Mouse (Mus musculus): ENCODE measurements around the gene Gga3. TPM values are rescaled to one million over a fixed set of nuclear protein-coding genes. Genes with fewer than 3 reads are reported as not detected.

Gga3 gene
- polyA plus RNA-seq, 1 experiment, result 69.3 TPM

- no peak overlapping the region for H3K4me3 ChIP-seq (ENCODE audit: low read depth, low read length)
- H3K36me3 ChIP-seq (ENCODE audit: control insufficient read depth, insufficient read depth, low read length, poor library complexity, severe bottlenecking), result peaks cover 85% of the 10 kb centered on the region
- TF ChIP-seq EP300 (IDR thresholded peaks at IDR 0.05; ENCODE audit: insufficient read depth, low read depth, low read length) (0 out of 2 replicates have a peak, but pooled peaks have one; percentile 12), POLR2A (IDR thresholded peaks at IDR 0.05; ENCODE audit: insufficient read depth, low read length) (no peak)
- peak overlapping the region; percentile 22; the same call in 1 of the 2 replicates for H3K27ac ChIP-seq (ENCODE audit: insufficient read depth, low read length)
- H3K4me1 ChIP-seq (ENCODE audit: control insufficient read depth, insufficient read depth, low read length), result peaks cover 9% of the 10 kb centered on the region
- no peaks in the 10 kb centered on the region for H3K9me3 ChIP-seq (replicated peaks; ENCODE audit: control insufficient read depth, insufficient read depth, low read length, poor library complexity, severe bottlenecking)
- no peak overlapping the region for H3K9ac ChIP-seq (ENCODE audit: low read depth, poor library complexity, severe bottlenecking)
- H3K27me3 ChIP-seq (ENCODE audit: control insufficient read depth, insufficient read depth, low read length, poor library complexity, severe bottlenecking), result no peaks in the 10 kb centered on the region
Measured at GRCm38 (mm10) chr11:115587984-115588383, 15.9 kb downstream of the Gga3 start.

DNA sequence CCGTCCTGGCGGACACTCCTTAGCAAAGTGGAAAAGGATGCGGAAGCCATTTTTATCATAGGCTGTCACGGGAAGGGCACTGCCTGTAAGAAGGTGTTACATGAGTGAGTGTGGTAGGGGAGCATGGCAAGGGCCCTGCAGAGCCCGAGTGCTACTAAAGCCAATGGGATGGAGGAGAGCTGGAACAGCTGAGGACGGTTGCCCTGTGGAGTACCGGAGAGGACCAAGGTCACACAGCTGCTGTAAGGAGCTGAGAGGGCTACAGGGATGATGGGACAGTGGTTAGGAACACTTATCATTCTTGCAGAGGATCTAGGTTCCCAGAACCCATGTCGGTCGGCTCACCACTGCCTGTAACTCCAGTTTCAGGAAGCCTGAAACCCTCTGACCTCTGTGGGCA lies 17.4 kb downstream of the Gga3 start:
- TF ChIP-seq CTCF (IDR thresholded peaks at IDR 0.05; ENCODE audit: low read depth, low read length), result no peak
- Histone ChIP-seq H3K9me3 (replicated peaks; ENCODE audit: control insufficient read depth, insufficient read depth, low read length, poor library complexity, severe bottlenecking) (no peaks in the 10 kb centered on the region), H3K9ac (ENCODE audit: low read depth, poor library complexity, severe bottlenecking) (no peak overlapping the region), H3K36me3 (ENCODE audit: control insufficient read depth, insufficient read depth, low read length, poor library complexity, severe bottlenecking) (peaks cover 83% of the 10 kb centered on the region), H3K4me1 (ENCODE audit: control insufficient read depth, insufficient read depth, low read length) (peaks cover 9% of the 10 kb centered on the region), H3K27me3 (ENCODE audit: control insufficient read depth, insufficient read depth, low read length, poor library complexity, severe bottlenecking) (no peaks in the 10 kb centered on the region), H3K27ac (ENCODE audit: insufficient read depth, low read length) (no peak overlapping the region), H3K4me3 (ENCODE audit: low read depth, low read length) (no peak overlapping the region)

GRCm38 (mm10) chr11:115585573-115586100 lies 18.2 kb downstream of the Gga3 start:
- no peak for TF ChIP-seq EP300 (IDR thresholded peaks at IDR 0.05; ENCODE audit: insufficient read depth, low read depth, low read length)
- TF ChIP-seq POLR2A (IDR thresholded peaks at IDR 0.05; ENCODE audit: insufficient read depth, low read length), result no peak
- no peak for TF ChIP-seq CTCF (IDR thresholded peaks at IDR 0.05; ENCODE audit: low read depth, low read length)
- Histone ChIP-seq H3K27me3 (ENCODE audit: control insufficient read depth, insufficient read depth, low read length, poor library complexity, severe bottlenecking) (no peaks in the 10 kb centered on the region), H3K9ac (ENCODE audit: low read depth, poor library complexity, severe bottlenecking) (no peak overlapping the region), H3K27ac (ENCODE audit: insufficient read depth, low read length) (no peak overlapping the region), H3K4me1 (ENCODE audit: control insufficient read depth, insufficient read depth, low read length) (peaks cover 9% of the 10 kb centered on the region), H3K36me3 (ENCODE audit: control insufficient read depth, insufficient read depth, low read length, poor library complexity, severe bottlenecking) (peaks cover 83% of the 10 kb centered on the region), H3K9me3 (replicated peaks; ENCODE audit: control insufficient read depth, insufficient read depth, low read length, poor library complexity, severe bottlenecking) (no peaks in the 10 kb centered on the region), H3K4me3 (ENCODE audit: low read depth, low read length) (no peak overlapping the region)

- Histone ChIP-seq H3K36me3 (ENCODE audit: control insufficient read depth, insufficient read depth, low read length, poor library complexity, severe bottlenecking) (peaks cover 80% of the 10 kb centered on the region), H3K27me3 (ENCODE audit: control insufficient read depth, insufficient read depth, low read length, poor library complexity, severe bottlenecking) (no peaks in the 10 kb centered on the region)
- no peak for TF ChIP-seq EP300 (IDR thresholded peaks at IDR 0.05; ENCODE audit: insufficient read depth, low read depth, low read length)
- TF ChIP-seq CTCF (IDR thresholded peaks at IDR 0.05; ENCODE audit: low read depth, low read length), result no peak
- TF ChIP-seq POLR2A (IDR thresholded peaks at IDR 0.05; ENCODE audit: insufficient read depth, low read length), result no peak
Measured at GRCm38 (mm10) chr11:115584376-115585073, 19.3 kb downstream of the Gga3 start.

GRCm38 (mm10) chr11:115582913-115583606 lies 20.8 kb downstream of the Gga3 start:
- TF ChIP-seq CTCF (IDR thresholded peaks at IDR 0.05; ENCODE audit: low read depth, low read length) (no peak), EP300 (IDR thresholded peaks at IDR 0.05; ENCODE audit: insufficient read depth, low read depth, low read length) (no peak), POLR2A (IDR thresholded peaks at IDR 0.05; ENCODE audit: insufficient read depth, low read length) (no peak)
- H3K9ac ChIP-seq (ENCODE audit: low read depth, poor library complexity, severe bottlenecking), result no peak overlapping the region
- H3K4me1 ChIP-seq (ENCODE audit: control insufficient read depth, insufficient read depth, low read length), result peaks cover 4% of the 10 kb centered on the region
- H3K27ac ChIP-seq (ENCODE audit: insufficient read depth, low read length), result 0 out of 2 replicates have a peak overlapping the region, but pooled peaks have one; percentile 5
- peaks cover 83% of the 10 kb centered on the region for H3K36me3 ChIP-seq (ENCODE audit: control insufficient read depth, insufficient read depth, low read length, poor library complexity, severe bottlenecking)
- no peak overlapping the region for H3K4me3 ChIP-seq (ENCODE audit: low read depth, low read length)
- H3K9me3 ChIP-seq (replicated peaks; ENCODE audit: control insufficient read depth, insufficient read depth, low read length, poor library complexity, severe bottlenecking), result no peaks in the 10 kb centered on the region
- no peaks in the 10 kb centered on the region for H3K27me3 ChIP-seq (ENCODE audit: control insufficient read depth, insufficient read depth, low read length, poor library complexity, severe bottlenecking)

More at GRCm38 (mm10) chr11:115584376-115585073, 19.3 kb downstream of the Gga3 start:
- H3K9ac ChIP-seq (ENCODE audit: low read depth, poor library complexity, severe bottlenecking), result no peak overlapping the region
- no peaks in the 10 kb centered on the region for H3K9me3 ChIP-seq (replicated peaks; ENCODE audit: control insufficient read depth, insufficient read depth, low read length, poor library complexity, severe bottlenecking)
- peaks cover 9% of the 10 kb centered on the region for H3K4me1 ChIP-seq (ENCODE audit: control insufficient read depth, insufficient read depth, low read length)
- H3K4me3 ChIP-seq (ENCODE audit: low read depth, low read length), result no peak overlapping the region
- H3K27ac ChIP-seq (ENCODE audit: insufficient read depth, low read length), result no peak overlapping the region

DNA sequence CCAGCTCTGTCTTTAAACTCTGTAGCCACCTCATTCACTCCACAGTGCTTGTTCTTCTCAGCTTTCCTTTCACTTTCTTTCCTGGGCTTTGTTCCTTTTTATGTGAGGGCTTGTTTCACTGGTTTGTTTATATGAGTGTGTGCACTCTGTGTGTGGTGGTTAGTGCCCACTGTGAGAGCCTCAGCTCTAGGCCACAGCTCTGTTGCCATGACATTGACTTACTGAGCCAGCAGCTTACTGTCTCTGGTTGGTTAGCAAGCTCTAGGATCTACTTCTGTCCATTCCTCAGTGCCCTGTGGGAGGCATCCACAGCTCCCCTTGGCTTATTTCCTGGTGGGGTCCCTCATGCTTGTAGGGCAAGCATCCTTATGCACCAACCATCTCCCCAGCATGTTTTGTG lies 24.8 kb downstream of the Gga3 start:
- no peak overlapping the region for H3K9ac ChIP-seq (ENCODE audit: low read depth, poor library complexity, severe bottlenecking)
- peaks cover 54% of the 10 kb centered on the region for H3K36me3 ChIP-seq (ENCODE audit: control insufficient read depth, insufficient read depth, low read length, poor library complexity, severe bottlenecking)
- no peaks in the 10 kb centered on the region for H3K9me3 ChIP-seq (replicated peaks; ENCODE audit: control insufficient read depth, insufficient read depth, low read length, poor library complexity, severe bottlenecking)
- no peaks in the 10 kb centered on the region for H3K4me1 ChIP-seq (ENCODE audit: control insufficient read depth, insufficient read depth, low read length)
- H3K27ac ChIP-seq (ENCODE audit: insufficient read depth, low read length), result no peak overlapping the region
- TF ChIP-seq CTCF (IDR thresholded peaks at IDR 0.05; ENCODE audit: low read depth, low read length) (no peak), EP300 (IDR thresholded peaks at IDR 0.05; ENCODE audit: insufficient read depth, low read depth, low read length) (no peak), POLR2A (IDR thresholded peaks at IDR 0.05; ENCODE audit: insufficient read depth, low read length) (no peak)
- H3K4me3 ChIP-seq (ENCODE audit: low read depth, low read length), result no peak overlapping the region
- H3K27me3 ChIP-seq (ENCODE audit: control insufficient read depth, insufficient read depth, low read length, poor library complexity, severe bottlenecking), result no peaks in the 10 kb centered on the region

Data from ES-Bruce4 (cell line).